Mouse (Mus musculus) mammary gland, adult 2 months (tissue): ENCODE measurements around the gene Adra2b. TPM values are rescaled to one million over a fixed set of nuclear protein-coding genes. Genes with fewer than 3 reads are reported as not detected.

Experiments
- polyA plus RNA-seq: library from polyadenylated mRNA; depleted of rRNA; stranded (reverse); fragments of >200 nt; gene quantifications from 2 replicates; pipeline ENCODE4 v1.2.3, GENCODE M21; 2012; ENCODE audit warnings: low replicate concordance; rRNA removed

The Adra2b gene
- polyA plus RNA-seq, result 0.25 and 0.57 TPM in 2 replicates

DNA sequence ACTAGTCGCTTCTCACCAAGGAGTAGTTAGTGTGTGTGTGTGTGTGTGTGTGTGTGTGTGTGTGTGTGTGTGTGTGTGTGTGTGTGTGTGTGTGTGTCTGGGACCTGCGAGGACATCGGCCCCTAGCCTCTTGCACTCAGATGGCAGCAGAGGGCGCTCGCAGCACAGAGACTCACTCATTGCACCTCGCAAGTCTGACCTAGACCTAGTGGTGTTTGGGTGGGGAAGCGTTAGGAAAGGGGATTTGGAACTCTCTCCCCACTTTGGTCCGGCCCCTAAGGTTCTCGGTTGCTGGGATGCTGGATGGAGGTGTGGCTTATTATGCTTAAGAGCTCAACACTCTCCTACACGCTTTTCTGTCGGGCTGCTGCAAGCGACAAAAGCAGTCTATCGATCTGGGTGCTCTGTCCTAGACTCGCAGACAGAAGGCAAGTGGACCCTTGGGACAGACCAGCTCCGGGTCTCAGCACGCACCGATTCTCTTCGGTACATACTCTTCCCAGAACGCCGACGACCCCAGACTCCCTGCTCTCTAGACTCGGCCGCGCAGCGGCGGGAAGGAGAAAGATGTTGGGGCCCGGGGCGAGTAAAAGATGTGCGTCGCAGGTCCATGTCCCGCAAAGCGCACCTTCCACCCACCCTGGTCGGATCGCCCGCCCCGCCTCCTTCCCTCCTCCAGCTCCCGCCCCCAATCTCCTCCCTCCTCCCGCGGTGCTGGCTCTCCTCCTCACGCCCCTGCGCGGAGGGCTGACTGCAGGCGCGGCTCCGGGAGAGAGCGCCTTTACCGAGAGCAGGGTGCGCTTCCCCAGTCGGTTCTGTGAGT is at the start of gene Adra2b:
TSS of gene Adra2b (plus strand) at position 750 of the 823 bp plus-strand sequence.

DNA sequence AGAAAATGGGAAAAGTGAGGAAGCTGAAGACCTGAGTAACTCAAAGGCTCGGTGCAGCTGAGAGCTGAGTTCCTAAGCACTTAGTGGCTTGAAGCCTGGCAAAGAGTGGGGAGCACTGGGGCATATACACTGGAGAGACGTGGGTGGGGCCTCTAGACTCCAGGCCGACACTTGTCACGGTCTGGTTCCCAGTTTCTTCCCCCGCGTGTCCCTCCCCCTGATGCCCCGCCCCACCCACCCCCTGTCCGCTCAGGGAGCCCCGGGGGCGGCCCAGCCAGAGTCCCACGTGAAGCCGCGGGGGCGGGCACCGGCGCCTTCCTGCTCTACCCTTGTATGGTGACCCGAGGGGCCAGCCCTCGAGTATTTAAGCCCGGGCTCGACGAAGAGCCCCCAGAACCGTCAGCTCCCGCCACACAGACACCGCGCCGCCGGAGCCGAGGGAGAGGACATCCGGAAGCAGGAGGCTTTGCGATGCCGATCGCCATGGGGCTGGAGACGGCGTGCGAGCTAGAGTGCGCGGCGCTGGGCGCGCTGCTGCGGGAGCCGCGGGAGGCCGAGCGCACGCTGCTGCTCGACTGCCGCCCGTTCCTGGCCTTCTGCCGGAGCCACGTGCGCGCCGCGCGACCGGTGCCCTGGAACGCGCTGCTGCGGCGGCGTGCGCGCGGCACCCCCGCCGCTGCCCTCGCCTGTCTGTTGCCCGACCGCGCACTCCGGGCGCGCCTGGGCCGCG is 27.1 kb upstream of the Adra2b start, which contains the start of gene Dusp2:
TSS of gene Dusp2 (plus strand) at position 393 of the 730 bp plus-strand sequence.

DNA sequence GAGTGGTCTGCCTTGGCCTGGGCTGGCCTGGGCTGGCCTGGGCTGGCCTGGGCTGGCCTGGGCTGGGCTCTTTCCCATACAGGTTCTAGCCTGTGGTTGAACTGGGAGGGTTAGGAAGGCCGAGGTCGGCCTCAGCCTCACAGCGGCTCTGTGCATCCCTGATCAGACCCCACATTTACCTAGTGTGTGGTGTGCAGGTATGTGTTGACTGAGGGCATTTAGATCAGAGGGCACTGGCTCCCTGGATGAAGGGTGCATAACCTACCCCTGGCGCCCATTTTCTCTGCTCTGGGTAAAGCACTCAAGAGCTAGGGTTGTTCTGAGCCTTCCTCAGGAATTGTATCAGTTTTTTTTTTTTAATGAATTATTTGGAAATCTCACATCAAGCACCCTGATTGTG is 24.6 kb upstream of the Adra2b start, which contains the start of gene Astl:
TSS of gene Astl (plus strand) at position 224 of the 400 bp plus-strand sequence.

Other genes with a start within 250 kb of the Adra2b start
- 1.0 and 1.2 TPM in 2 replicates for gene Ncaph, start 229.3 kb upstream of the Adra2b start, polyA plus RNA-seq
- 20.2 and 24.0 TPM in 2 replicates for gene Itpripl1, start 219.8 kb upstream of the Adra2b start, polyA plus RNA-seq
- gene 1810024B03Rik, start 154.9 kb upstream of the Adra2b start, polyA plus RNA-seq, result 1.4 and 1.7 TPM in 2 replicates
- gene Snrnp200, start 154.8 kb upstream of the Adra2b start, polyA plus RNA-seq, result 39.8 and 59.6 TPM in 2 replicates
- 46.1 and 58.1 TPM in 2 replicates for gene Ciao1, start 115.4 kb upstream of the Adra2b start, polyA plus RNA-seq
- gene Tmem127, start 115.3 kb upstream of the Adra2b start, polyA plus RNA-seq, result 122 and 139 TPM in 2 replicates
- gene Stard7, start 93.0 kb upstream of the Adra2b start, polyA plus RNA-seq, result 58.5 and 76.2 TPM in 2 replicates
- 28.3 and 109 TPM in 2 replicates for gene Dusp2, start 27.0 kb upstream of the Adra2b start, polyA plus RNA-seq
- gene Astl, start 24.6 kb upstream of the Adra2b start, polyA plus RNA-seq, result not detected in 2 replicates
- 0.09 and 0.12 TPM in 2 replicates for gene Gpat2, start 62.0 kb downstream of the Adra2b start, polyA plus RNA-seq
- gene Fahd2a, start 81.4 kb downstream of the Adra2b start, polyA plus RNA-seq, result 18.4 and 28.0 TPM in 2 replicates
- gene Kcnip3, start 158.9 kb downstream of the Adra2b start, polyA plus RNA-seq, result 3.8 and 4.9 TPM in 2 replicates
- gene Prom2, start 178.3 kb downstream of the Adra2b start, polyA plus RNA-seq, result 31.0 and 41.5 TPM in 2 replicates
- gene Zfp661, start 223.9 kb downstream of the Adra2b start, polyA plus RNA-seq, result 2.1 and 4.3 TPM in 2 replicates
- 54.5 and 60.4 TPM in 2 replicates for gene Mrps5, start 224.0 kb downstream of the Adra2b start, polyA plus RNA-seq